In genomic region chr8:80343299-80343698, GRCm38 (mm10) we compare ENCODE assay signal across 21 mouse cellular contexts.
DNase-seq lines count a peak whose midpoint lies in the region; ATAC-seq and TF ChIP-seq lines count a peak whose summit lies in the region.
"Had no signal": no experiment of that assay in that cellular context is flagged by ENCODE, and none has a peak within 500 bp of the region (broad histone marks: within the 10 kb centered on the region; RNA-seq: fewer than 3 reads in every experiment).

No protein-coding gene starts in this region.

- WGBS in lung, embryonic 15.5 days, result 56% methylated on average over 4 of the region's 4 CpGs
- 62% methylated on average over 4 of the region's 4 CpGs for WGBS in lung, postnatal 0 days

- peak; percentile 55; the same call in 1 of the 2 replicates for ATAC-seq in lung, embryonic 15.5 days (ENCODE audit: borderline replicate concordance, extremely low read depth, low FRiP score, low TSS enrichment)
- ATAC-seq in lung, postnatal 0 days, result no peak; the same call in 1 of the 2 replicates
- ATAC-seq: forebrain, embryonic 13.5 days; forebrain, embryonic 15.5 days had no signal

- no peak for TF ChIP-seq CTCF in lung, postnatal 0 days (IDR thresholded peaks at IDR 0.05)

- H3K4me1 ChIP-seq in lung, embryonic 15.5 days, result no peaks in the 10 kb centered on the region
- no peaks in the 10 kb centered on the region for H3K4me1 ChIP-seq in lung, postnatal 0 days (ENCODE audit: insufficient read depth, low read depth, low read length)
- H3K4me1 ChIP-seq: embryonic facial prominence, embryonic 15.5 days; forebrain, embryonic 13.5 days; forebrain, embryonic 15.5 days had no signal

- DNase-seq in lung, postnatal 4 days, result no peak
- peak; percentile 67 for DNase-seq in lung, postnatal 0 days (ENCODE audit: low spot score)
- no peak for DNase-seq in lung, postnatal 14 days
- peak; percentile 51 for DNase-seq in fat pad, adult 2 months (ENCODE audit: extremely low read depth, low read depth, low spot score)
- DNase-seq in left cerebral cortex, postnatal 4 days, result no peak
- DNase-seq: adrenal gland, adult 2 months; adrenal gland, postnatal 10 days; adrenal gland, postnatal 25 days; cerebellum, adult 11 months; cerebellum, adult 18-20 months; cerebellum, adult 8-10 months; cerebellum, adult 9-11 months; cerebellum, postnatal 14 days; cerebellum, postnatal 36 days; embryo, embryonic 11 days had no signal

- H3K27me3 ChIP-seq in lung, embryonic 15.5 days, result no peaks in the 10 kb centered on the region
- H3K27me3 ChIP-seq in lung, postnatal 0 days (replicated peaks; ENCODE audit: insufficient read depth, low read length), result no peaks in the 10 kb centered on the region
- H3K27me3 ChIP-seq: embryonic facial prominence, embryonic 13.5 days; embryonic facial prominence, embryonic 15.5 days; forebrain, embryonic 13.5 days; forebrain, embryonic 15.5 days had no signal

- TF ChIP-seq EP300 in lung, postnatal 0 days (IDR thresholded peaks at IDR 0.05), result peak; percentile 34; the same call in 1 of the 2 replicates

- H3K4me2 ChIP-seq in lung, embryonic 15.5 days, result no peak overlapping the region
- H3K4me2 ChIP-seq in lung, postnatal 0 days (replicated peaks; ENCODE audit: low read depth, low read length), result no peak overlapping the region
- H3K4me2 ChIP-seq: embryonic facial prominence, embryonic 13.5 days; embryonic facial prominence, embryonic 15.5 days; forebrain, embryonic 13.5 days; forebrain, embryonic 15.5 days had no signal

- no peaks in the 10 kb centered on the region for H3K9me3 ChIP-seq in lung, embryonic 15.5 days
- no peaks in the 10 kb centered on the region for H3K9me3 ChIP-seq in lung, postnatal 0 days (ENCODE audit: low read length)
- H3K9me3 ChIP-seq: embryonic facial prominence, embryonic 13.5 days; embryonic facial prominence, embryonic 15.5 days; forebrain, embryonic 13.5 days; forebrain, embryonic 15.5 days had no signal

- H3K36me3 ChIP-seq in lung, embryonic 15.5 days, result no peaks in the 10 kb centered on the region
- H3K36me3 ChIP-seq in lung, postnatal 0 days (ENCODE audit: insufficient read depth, low read length), result no peaks in the 10 kb centered on the region
- H3K36me3 ChIP-seq: embryonic facial prominence, embryonic 13.5 days; embryonic facial prominence, embryonic 15.5 days; forebrain, embryonic 15.5 days had no signal

- no peak overlapping the region for H3K9ac ChIP-seq in lung, embryonic 15.5 days
- H3K9ac ChIP-seq in lung, postnatal 0 days (replicated peaks; ENCODE audit: low read depth), result no peak overlapping the region
- H3K9ac ChIP-seq: embryonic facial prominence, embryonic 13.5 days; embryonic facial prominence, embryonic 15.5 days; forebrain, embryonic 13.5 days; forebrain, embryonic 15.5 days had no signal

- no peak overlapping the region for H3K4me3 ChIP-seq in lung, embryonic 15.5 days
- no peak overlapping the region for H3K4me3 ChIP-seq in lung, postnatal 0 days (ENCODE audit: low read depth, low read length)
- H3K4me3 ChIP-seq: embryonic facial prominence, embryonic 13.5 days; embryonic facial prominence, embryonic 15.5 days; erythroblast, embryonic 14.5 days; forebrain, embryonic 13.5 days; forebrain, embryonic 15.5 days had no signal

- H3K27ac ChIP-seq in lung, embryonic 15.5 days, result no peak overlapping the region
- no peak overlapping the region for H3K27ac ChIP-seq in lung, postnatal 0 days (ENCODE audit: low read length)
- H3K27ac ChIP-seq: embryonic facial prominence, embryonic 13.5 days; embryonic facial prominence, embryonic 15.5 days; forebrain, embryonic 13.5 days; forebrain, embryonic 15.5 days had no signal

- intact Hi-C loops in left cerebral cortex, postnatal 4 days (cut with DNase I), result no loop called here

Comparison
In these comparisons a context has a peak if more than half of its experiments do, and no peak if none do; other contexts are left out.
1. DNase-seq: peak in lung, postnatal 0 days (single experiment) and fat pad, adult 2 months (single experiment); none in lung, postnatal 4 days (0 of 2), lung, postnatal 14 days (single experiment) and left cerebral cortex, postnatal 4 days (single experiment).